Mouse (Mus musculus): Measurements from ENCODE around the gene Rhbdf1. TPM values are rescaled to one million over a fixed set of nuclear protein-coding genes. Genes with fewer than 3 reads are reported as not detected.
A peak's percentile ranks its signal among the peaks of the same experiment; 100 is the strongest.

The Rhbdf1 gene
- polyA plus RNA-seq, 1 experiment from 2014 or later: 21.3 TPM

- Histone ChIP-seq H3K4me3 (no peak overlapping the region), H3K36me3 (replicated peaks) (peaks cover 13% of the 10 kb centered on the region; the same call in 1 of the 2 replicates), H3K4me1 (no peaks in the 10 kb centered on the region), H3K27me3 (replicated peaks) (no peaks in the 10 kb centered on the region), H3K27ac (no peak overlapping the region), H3K9me3 (no peaks in the 10 kb centered on the region), H3K9ac (no peak overlapping the region), H3K4me2 (no peak overlapping the region)
- WGBS: 86% methylated on average over 8 of the region's 8 CpGs
- ATAC-seq (replicated peaks): no peak
These were observed 29.0 kb upstream of the Rhbdf1 start for GRCm38 (mm10) chr11:32250880-32251763.

GRCm38 (mm10) chr11:32248350-32248749 is 26.2 kb upstream of the Rhbdf1 start:
- H3K9ac ChIP-seq: no peak overlapping the region
- H3K27me3 ChIP-seq (replicated peaks): no peaks in the 10 kb centered on the region
- no peaks in the 10 kb centered on the region for H3K9me3 ChIP-seq
- H3K4me3 ChIP-seq: no peak overlapping the region
- no peak overlapping the region for H3K4me2 ChIP-seq
- H3K36me3 ChIP-seq (replicated peaks): peaks cover 23% of the 10 kb centered on the region; the same call in 1 of the 2 replicates
- H3K4me1 ChIP-seq: no peaks in the 10 kb centered on the region
- 84% methylated on average over 3 of the region's 3 CpGs for WGBS
- no peak overlapping the region for H3K27ac ChIP-seq
- ATAC-seq (replicated peaks): no peak

GRCm38 (mm10) chr11:32247068-32247467 is 25.0 kb upstream of the Rhbdf1 start:
- no peaks in the 10 kb centered on the region for H3K9me3 ChIP-seq
- no peaks in the 10 kb centered on the region for H3K27me3 ChIP-seq (replicated peaks)
- H3K4me3 ChIP-seq: no peak overlapping the region
- H3K36me3 ChIP-seq (replicated peaks): peaks cover 23% of the 10 kb centered on the region; the same call in 1 of the 2 replicates
- ATAC-seq (replicated peaks): no peak
- no peak overlapping the region for H3K9ac ChIP-seq
- H3K27ac ChIP-seq: no peak overlapping the region
- H3K4me2 ChIP-seq: no peak overlapping the region
- H3K4me1 ChIP-seq: no peaks in the 10 kb centered on the region

GRCm38 (mm10) chr11:32245614-32246013 is 23.5 kb upstream of the Rhbdf1 start:
- no peak for ATAC-seq (replicated peaks)
- H3K27me3 ChIP-seq (replicated peaks): no peaks in the 10 kb centered on the region
- H3K9me3 ChIP-seq: no peaks in the 10 kb centered on the region
- 96% methylated on average over 6 of the region's 6 CpGs for WGBS
- no peak overlapping the region for H3K27ac ChIP-seq
- no peak overlapping the region for H3K9ac ChIP-seq
- H3K4me2 ChIP-seq: no peak overlapping the region
- no peak overlapping the region for H3K4me3 ChIP-seq
- peaks cover 20% of the 10 kb centered on the region; the same call in 1 of the 2 replicates for H3K36me3 ChIP-seq (replicated peaks)
- H3K4me1 ChIP-seq: no peaks in the 10 kb centered on the region

GRCm38 (mm10) chr11:32244617-32245016 is 22.5 kb upstream of the Rhbdf1 start:
- 89% methylated on average over 1 of the region's 1 CpGs for WGBS
- Histone ChIP-seq H3K36me3 (replicated peaks) (peaks cover 23% of the 10 kb centered on the region; the same call in 1 of the 2 replicates), H3K4me2 (no peak overlapping the region), H3K9ac (no peak overlapping the region), H3K27me3 (replicated peaks) (no peaks in the 10 kb centered on the region), H3K9me3 (no peaks in the 10 kb centered on the region), H3K27ac (no peak overlapping the region), H3K4me1 (no peaks in the 10 kb centered on the region), H3K4me3 (no peak overlapping the region)
- no peak for ATAC-seq (replicated peaks)

- no peak for ATAC-seq (replicated peaks)
- H3K36me3 ChIP-seq (replicated peaks): peaks cover 26% of the 10 kb centered on the region
- no peak overlapping the region for H3K4me3 ChIP-seq
- H3K27me3 ChIP-seq (replicated peaks): no peaks in the 10 kb centered on the region
- WGBS: 84% methylated on average over 3 of the region's 3 CpGs
- H3K4me1 ChIP-seq: no peaks in the 10 kb centered on the region
- no peaks in the 10 kb centered on the region for H3K9me3 ChIP-seq
- no peak overlapping the region for H3K9ac ChIP-seq
- no peak overlapping the region for H3K27ac ChIP-seq
- no peak overlapping the region for H3K4me2 ChIP-seq
These were observed 22.0 kb upstream of the Rhbdf1 start for GRCm38 (mm10) chr11:32244064-32244463.

- Histone ChIP-seq H3K4me3 (no peak overlapping the region), H3K9ac (no peak overlapping the region), H3K9me3 (no peaks in the 10 kb centered on the region), H3K27me3 (replicated peaks) (no peaks in the 10 kb centered on the region), H3K4me1 (no peaks in the 10 kb centered on the region), H3K27ac (no peak overlapping the region), H3K36me3 (replicated peaks) (peaks cover 29% of the 10 kb centered on the region), H3K4me2 (no peak overlapping the region)
- no peak for ATAC-seq (replicated peaks)
- WGBS: 76% methylated on average over 7 of the region's 7 CpGs
These were observed 21.3 kb upstream of the Rhbdf1 start for GRCm38 (mm10) chr11:32243205-32243955.

- no peak overlapping the region for H3K4me2 ChIP-seq
- ATAC-seq (replicated peaks): no peak
- H3K27me3 ChIP-seq (replicated peaks): no peaks in the 10 kb centered on the region
- H3K9ac ChIP-seq: no peak overlapping the region; the same call in 1 of the 2 replicates
- H3K9me3 ChIP-seq: no peaks in the 10 kb centered on the region
- H3K27ac ChIP-seq: no peak overlapping the region
- peaks cover 1% of the 10 kb centered on the region for H3K4me1 ChIP-seq
- no peak overlapping the region for H3K4me3 ChIP-seq
- peaks cover 22% of the 10 kb centered on the region for H3K36me3 ChIP-seq (replicated peaks)
- 75% methylated on average over 3 of the region's 3 CpGs for WGBS
These were observed 20.1 kb upstream of the Rhbdf1 start for GRCm38 (mm10) chr11:32242209-32242608.

GRCm38 (mm10) chr11:32241391-32241790 is 19.3 kb upstream of the Rhbdf1 start:
- Histone ChIP-seq H3K4me1 (peaks cover 9% of the 10 kb centered on the region), H3K27ac (no peak overlapping the region), H3K36me3 (replicated peaks) (peaks cover 19% of the 10 kb centered on the region), H3K4me3 (no peak overlapping the region), H3K4me2 (no peak overlapping the region), H3K27me3 (replicated peaks) (no peaks in the 10 kb centered on the region), H3K9me3 (no peaks in the 10 kb centered on the region), H3K9ac (no peak overlapping the region)
- no peak for ATAC-seq (replicated peaks)

GRCm38 (mm10) chr11:32238093-32238860 is 16.2 kb upstream of the Rhbdf1 start:
- peak; percentile 49; the same call in 1 of the 2 replicates for ATAC-seq (replicated peaks)
- H3K9ac ChIP-seq: no peak overlapping the region
- H3K4me3 ChIP-seq: no peak overlapping the region
- no peak overlapping the region for H3K4me2 ChIP-seq
- no peaks in the 10 kb centered on the region for H3K9me3 ChIP-seq
- H3K36me3 ChIP-seq (replicated peaks): peaks cover 16% of the 10 kb centered on the region
- H3K27me3 ChIP-seq (replicated peaks): no peaks in the 10 kb centered on the region
- H3K4me1 ChIP-seq: peaks cover 26% of the 10 kb centered on the region
- H3K27ac ChIP-seq: 0 out of 2 replicates have a peak overlapping the region, but pooled peaks have one; percentile 25
- 62% methylated on average over 5 of the region's 5 CpGs for WGBS

- ATAC-seq (replicated peaks): no peak
- Histone ChIP-seq H3K4me2 (no peak overlapping the region), H3K27me3 (replicated peaks) (no peaks in the 10 kb centered on the region), H3K27ac (no peak overlapping the region), H3K36me3 (replicated peaks) (peaks cover 16% of the 10 kb centered on the region), H3K4me1 (peaks cover 26% of the 10 kb centered on the region), H3K4me3 (no peak overlapping the region), H3K9ac (no peak overlapping the region), H3K9me3 (no peaks in the 10 kb centered on the region)
- 88% methylated on average over 3 of the region's 3 CpGs for WGBS
These were observed 15.3 kb upstream of the Rhbdf1 start for GRCm38 (mm10) chr11:32237411-32237795.
